Mouse (Mus musculus): ENCODE measurements at regions not wholly inside any gene's neighbourhood (a gene's known extent, or its start where the extent isn't known, plus 50 kb on each side); places are given as distances from the start of the nearest gene placed in this dataset.

GRCm38 (mm10) chr2:95839530-95839929 is 478.4 kb upstream of the Lrrc4c start:
- TF ChIP-seq SMC3 (IDR thresholded peaks at IDR 0.05; ENCODE audit: low read depth, low read length) (no peak), CTCF (IDR thresholded peaks at IDR 0.05 in 2 of 3, conservative IDR thresholded peaks at IDR 0.05 in 1 of 3; ENCODE audit: control insufficient read depth in 1 of 3, insufficient read depth in 1 of 3, low read depth in 2 of 3, low read length in 3 of 3, poor library complexity in 1 of 3, severe bottlenecking in 1 of 3) (no peak), ETS1 (IDR thresholded peaks at IDR 0.05; ENCODE audit: low read depth, low read length) (no peak), GATA1 (IDR thresholded peaks at IDR 0.05; ENCODE audit: low read depth, low read length) (no peak), CHD2 (IDR thresholded peaks at IDR 0.05; ENCODE audit: low read length) (no peak), BHLHE40 (IDR thresholded peaks at IDR 0.05; ENCODE audit: borderline replicate concordance, low read depth, low read length) (no peak)

Data from MEL (cell line).